Mouse (Mus musculus): ENCODE results near the gene Tra2a.

Tra2a gene

GRCm38 (mm10) chr6:49263847-49264243, at the start of gene Tra2a:
TSS of gene Tra2a (minus strand) at chr6:49264033.
- in situ Hi-C loops (cut with MboI; ENCODE audit: unreplicated experiment in 2 of 2): loop anchor here (10.0 to 25.0 kb wide), 3 partner anchors 851 to 1298 kb away; partner anchors contain the start of genes Mpp6 (in 2 of the 2) and Cycs (in 1 of the 2)

GRCm38 (mm10) chr6:49298286-49298685, 34.5 kb upstream of the Tra2a start:
- in situ Hi-C loops (cut with MboI; ENCODE audit: unreplicated experiment in 2 of 2): no loop called here

- in situ Hi-C loops (cut with MboI; ENCODE audit: unreplicated experiment in 2 of 2): no loop called here
These were observed 18.3 kb upstream of the Tra2a start for GRCm38 (mm10) chr6:49282122-49282521.

- in situ Hi-C loops (cut with MboI; ENCODE audit: unreplicated experiment in 2 of 2): no loop called here
These were observed 17.1 kb upstream of the Tra2a start for GRCm38 (mm10) chr6:49280942-49281341.

- in situ Hi-C loops (cut with MboI; ENCODE audit: unreplicated experiment in 2 of 2): no loop called here
These were observed 11.5 kb upstream of the Tra2a start for GRCm38 (mm10) chr6:49275296-49275695.

GRCm38 (mm10) chr6:49274416-49275091, 10.7 kb upstream of the Tra2a start:
- in situ Hi-C loops (cut with MboI; ENCODE audit: unreplicated experiment in 2 of 2): loop anchor here (25.0 kb wide), 2 partner anchors 913 to 1288 kb away; partner anchors contain the start of gene Cycs (in 1 of the 2)

GRCm38 (mm10) chr6:49273934-49274333, 10.1 kb upstream of the Tra2a start:
- in situ Hi-C loops (cut with MboI; ENCODE audit: unreplicated experiment in 2 of 2): loop anchor here (25.0 kb wide), 2 partner anchors 913 to 1288 kb away; partner anchors contain the start of gene Cycs (in 1 of the 2)

GRCm38 (mm10) chr6:49272863-49273262, 9.0 kb upstream of the Tra2a start:
- in situ Hi-C loops (cut with MboI; ENCODE audit: unreplicated experiment in 2 of 2): loop anchor here (25.0 kb wide), 2 partner anchors 914 to 1289 kb away; partner anchors contain the start of gene Cycs (in 1 of the 2)

- in situ Hi-C loops (cut with MboI; ENCODE audit: unreplicated experiment in 2 of 2): loop anchor here (25.0 kb wide), 2 partner anchors 915 to 1290 kb away; partner anchors contain the start of gene Cycs (in 1 of the 2)
These were observed 8.0 kb upstream of the Tra2a start for GRCm38 (mm10) chr6:49271815-49272214.

GRCm38 (mm10) chr6:49269923-49270322, 6.1 kb upstream of the Tra2a start:
- in situ Hi-C loops (cut with MboI; ENCODE audit: unreplicated experiment in 2 of 2): loop anchor here (5.0 to 25.0 kb wide), 7 partner anchors 43 to 1292 kb away; partner anchors contain the start of genes Mpp6 (in 2 of the 2), Ccdc126 (in 1 of the 2), Cycs (in 1 of the 2) and Stk31 (in 1 of the 2)

- in situ Hi-C loops (cut with MboI; ENCODE audit: unreplicated experiment in 2 of 2): loop anchor here (5.0 to 25.0 kb wide), 7 partner anchors 42 to 1293 kb away; partner anchors contain the start of genes Mpp6 (in 2 of the 2), Ccdc126 (in 1 of the 2), Cycs (in 1 of the 2) and Stk31 (in 1 of the 2)
These were observed 5.4 kb upstream of the Tra2a start for GRCm38 (mm10) chr6:49269200-49269599.

- in situ Hi-C loops (cut with MboI; ENCODE audit: unreplicated experiment in 2 of 2): loop anchor here (5.0 to 25.0 kb wide), 7 partner anchors 40 to 1295 kb away; partner anchors contain the start of genes Mpp6 (in 2 of the 2), Ccdc126 (in 1 of the 2), Cycs (in 1 of the 2) and Stk31 (in 1 of the 2)
These were observed 3.9 kb upstream of the Tra2a start for GRCm38 (mm10) chr6:49267686-49268085.

- in situ Hi-C loops (cut with MboI; ENCODE audit: unreplicated experiment in 2 of 2): loop anchor here (5.0 to 25.0 kb wide), 7 partner anchors 38 to 1297 kb away; partner anchors contain the start of genes Mpp6 (in 2 of the 2), Ccdc126 (in 1 of the 2), Cycs (in 1 of the 2) and Stk31 (in 1 of the 2)
These were observed 1.4 kb upstream of the Tra2a start for GRCm38 (mm10) chr6:49265207-49265606.

GRCm38 (mm10) chr6:49264446-49264845, 613 bp upstream of the Tra2a start:
- in situ Hi-C loops (cut with MboI; ENCODE audit: unreplicated experiment in 2 of 2): loop anchor here (10.0 to 25.0 kb wide), 3 partner anchors 850 to 1298 kb away; partner anchors contain the start of genes Mpp6 (in 2 of the 2) and Cycs (in 1 of the 2)

- in situ Hi-C loops (cut with MboI; ENCODE audit: unreplicated experiment in 2 of 2): loop anchor here (10.0 to 25.0 kb wide), 3 partner anchors 852 to 1299 kb away; partner anchors contain the start of genes Mpp6 (in 2 of the 2) and Cycs (in 1 of the 2)
These were observed 569 bp downstream of the Tra2a start for GRCm38 (mm10) chr6:49263081-49263846.

GRCm38 (mm10) chr6:49262421-49262820, 1.4 kb downstream of the Tra2a start:
- in situ Hi-C loops (cut with MboI; ENCODE audit: unreplicated experiment in 2 of 2): loop anchor here (10.0 to 25.0 kb wide), 3 partner anchors 852 to 1300 kb away; partner anchors contain the start of genes Mpp6 (in 2 of the 2) and Cycs (in 1 of the 2)

- in situ Hi-C loops (cut with MboI; ENCODE audit: unreplicated experiment in 2 of 2): loop anchor here (10.0 to 25.0 kb wide), 4 partner anchors 855 to 1303 kb away; partner anchors contain the start of genes Mpp6 (in 2 of the 2) and Cycs (in 1 of the 2)
These were observed 4.1 kb downstream of the Tra2a start for GRCm38 (mm10) chr6:49259711-49260110.

- in situ Hi-C loops (cut with MboI; ENCODE audit: unreplicated experiment in 2 of 2): loop anchor here (10.0 to 25.0 kb wide), 3 partner anchors 927 to 1304 kb away; partner anchors contain the start of gene Cycs (in 1 of the 2)
These were observed 6.0 kb downstream of the Tra2a start for GRCm38 (mm10) chr6:49257880-49258279.

- in situ Hi-C loops (cut with MboI; ENCODE audit: unreplicated experiment in 2 of 2): loop anchor here (10.0 to 25.0 kb wide), 3 partner anchors 933 to 1310 kb away; partner anchors contain the start of gene Cycs (in 1 of the 2)
These were observed 11.6 kb downstream of the Tra2a start for GRCm38 (mm10) chr6:49252207-49252606.

GRCm38 (mm10) chr6:49251199-49251598, 12.6 kb downstream of the Tra2a start:
- in situ Hi-C loops (cut with MboI; ENCODE audit: unreplicated experiment in 2 of 2): loop anchor here (10.0 to 25.0 kb wide), 3 partner anchors 934 to 1311 kb away; partner anchors contain the start of gene Cycs (in 1 of the 2)
